Mouse (Mus musculus) ES-E14 (cell line): ENCODE data around the gene Heyl.

ENCODE experiments used
- CHD2 ChIP-seq: IDR thresholded peaks from 2 replicates; pipeline ENCODE4 v1.6.1; 2014; ENCODE audit warnings: mild to moderate bottlenecking, low read depth, low read length, inconsistent platforms
- ZNF384 ChIP-seq: IDR thresholded peaks from 2 replicates; pipeline ENCODE4 v1.6.1; 2012; ENCODE audit warnings: low read depth, low read length, inconsistent platforms

DNA sequence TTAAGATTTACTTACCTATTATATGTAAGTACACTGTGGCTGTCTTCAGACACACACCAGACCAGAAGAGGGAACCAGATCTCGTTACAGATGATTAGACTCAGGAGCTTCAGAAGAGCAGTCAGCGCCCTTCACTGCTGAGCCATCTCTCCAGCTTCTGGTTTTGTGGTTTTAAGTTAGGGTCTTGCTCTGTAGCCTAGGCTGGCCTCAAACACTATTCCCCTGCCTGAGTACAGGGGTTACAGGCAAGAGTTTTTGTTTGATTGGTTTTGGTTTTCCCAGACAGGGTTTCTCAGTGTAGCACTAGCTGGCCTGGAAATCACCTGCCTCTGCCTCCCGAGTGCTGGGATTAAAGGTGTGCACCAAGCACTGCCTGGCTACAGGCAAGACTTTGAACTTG, 59.0 kb downstream of the Heyl start:
- TF ChIP-seq ZNF384 = no peak
- TF ChIP-seq CHD2 = no peak
